Mouse (Mus musculus) bone marrow, adult 2 months (tissue): ENCODE data around the gene Tuba1a.

Experiments used
- CTCF ChIP-seq: fragments of 200-500 bp; IDR thresholded peaks from 2 replicates; pipeline ENCODE4 v1.5.1; 2011; ENCODE audit warnings: low read length, control low read depth; ENCODE audit not compliant: control insufficient read depth, insufficient read depth
- POLR2A ChIP-seq: fragments of 200-500 bp; IDR thresholded peaks from 2 replicates; pipeline ENCODE4 v1.6.1; 2011; ENCODE audit warnings: low read depth, mild to moderate bottlenecking, control low read depth, low read length, borderline replicate concordance; ENCODE audit not compliant: control insufficient read depth

GRCm38 (mm10) chr15:98969372-98970101, 16.0 kb upstream of the Tuba1a start:
- no peak for TF ChIP-seq POLR2A
- no peak for TF ChIP-seq CTCF
